Mouse (Mus musculus) limb, embryonic 12.5 days (tissue): ENCODE data around the gene E2f3. TPM values are rescaled to one million over a fixed set of nuclear protein-coding genes. Genes with fewer than 3 reads are reported as not detected.
A peak's percentile ranks its signal among the peaks of the same experiment; 100 is the strongest.

Experiments used
- ATAC-seq: fragments of 200-750 bp; cut with Nextera tagmentation; 2 replicates; pipeline ENCODE4 v1.8.0; 2017; ENCODE audit warnings: low read depth, moderate TSS enrichment; ENCODE audit not compliant: insufficient number of reproducible peaks, insufficient read depth, low FRiP score, low TSS enrichment
- H3K27ac ChIP-seq: fragments of 300-500 bp; sonication (generic); 2 replicates; pipeline ENCODE4 v1.5.1; 2016; ENCODE audit warnings: mild to moderate bottlenecking, moderate library complexity
- H3K27me3 ChIP-seq: fragments of 300-500 bp; sonication (generic); 2 replicates; pipeline ENCODE4 v1.6.1; 2016; ENCODE audit warnings: mild to moderate bottlenecking, moderate library complexity
- H3K36me3 ChIP-seq: fragments of 300-500 bp; sonication (generic); 2 replicates; pipeline ENCODE4 v1.6.1; 2016; ENCODE audit warnings: mild to moderate bottlenecking, moderate library complexity
- H3K4me1 ChIP-seq: fragments of 300-500 bp; sonication (generic); replicated peaks from 2 replicates; pipeline ENCODE4 v1.6.1; 2016
- H3K4me2 ChIP-seq: fragments of 300-500 bp; sonication (generic); 2 replicates; pipeline ENCODE4 v1.6.1; 2016; ENCODE audit warnings: mild to moderate bottlenecking, moderate library complexity
- H3K4me3 ChIP-seq: fragments of 300-500 bp; sonication (generic); replicated peaks from 2 replicates; pipeline ENCODE4 v1.5.1; 2016; ENCODE audit warnings: mild to moderate bottlenecking
- H3K9ac ChIP-seq: fragments of 300-500 bp; sonication (generic); replicated peaks from 2 replicates; pipeline ENCODE4 v1.6.1; 2016; ENCODE audit warnings: mild to moderate bottlenecking, moderate library complexity
- H3K9me3 ChIP-seq: fragments of 300-500 bp; sonication (generic); 2 replicates; pipeline ENCODE4 v1.6.1; 2016; ENCODE audit warnings: mild to moderate bottlenecking, moderate library complexity
- WGBS: fragments of 180-500 bp; shearing (Covaris S2); methylation state at CpG from one replicate; pipeline ENCODE4 v1.1.7; 2016; 5-methylcytosine and 5-hydroxymethylcytosine counted together
- polyA plus RNA-seq: library from polyadenylated mRNA; unstranded; fragments of >200 nt; fragmentation: Nextera tagmentation; extraction: Ambion mirVana; gene quantifications from 2 replicates; pipeline ENCODE4 v1.2.1, GENCODE M21; 2016

E2f3 gene
- polyA plus RNA-seq, 1 experiment from 2014 or later = 22.5 TPM

DNA sequence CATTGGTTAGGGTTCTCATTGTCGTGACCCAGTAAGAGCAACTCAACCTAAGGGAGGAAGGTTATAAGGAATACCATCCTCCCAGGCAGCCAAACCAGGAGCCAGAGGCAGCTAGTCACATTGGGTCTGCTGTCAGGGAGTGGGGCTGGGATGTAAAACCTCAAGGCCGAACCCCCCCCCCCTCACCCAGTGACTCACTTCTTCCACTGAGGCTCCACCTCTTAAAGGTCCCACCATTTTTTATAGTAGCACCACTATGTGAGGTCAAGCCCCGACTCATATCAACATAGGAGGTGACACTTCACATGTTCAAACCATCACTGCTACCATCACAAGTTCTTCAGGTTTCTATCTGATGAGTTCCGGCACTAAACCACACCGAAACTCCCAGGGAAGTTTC is 19.0 kb upstream of the E2f3 start:
- no peaks in the 10 kb centered on the region for H3K27me3 ChIP-seq
- H3K36me3 ChIP-seq = no peaks in the 10 kb centered on the region
- 86% methylated on average over 5 of the region's 5 CpGs for WGBS
- no peak overlapping the region for H3K4me2 ChIP-seq
- peaks cover 4% of the 10 kb centered on the region for H3K4me1 ChIP-seq
- no peaks in the 10 kb centered on the region for H3K9me3 ChIP-seq
- H3K4me3 ChIP-seq = no peak overlapping the region
- no peak for ATAC-seq
- H3K9ac ChIP-seq = no peak overlapping the region
- no peak overlapping the region for H3K27ac ChIP-seq

DNA sequence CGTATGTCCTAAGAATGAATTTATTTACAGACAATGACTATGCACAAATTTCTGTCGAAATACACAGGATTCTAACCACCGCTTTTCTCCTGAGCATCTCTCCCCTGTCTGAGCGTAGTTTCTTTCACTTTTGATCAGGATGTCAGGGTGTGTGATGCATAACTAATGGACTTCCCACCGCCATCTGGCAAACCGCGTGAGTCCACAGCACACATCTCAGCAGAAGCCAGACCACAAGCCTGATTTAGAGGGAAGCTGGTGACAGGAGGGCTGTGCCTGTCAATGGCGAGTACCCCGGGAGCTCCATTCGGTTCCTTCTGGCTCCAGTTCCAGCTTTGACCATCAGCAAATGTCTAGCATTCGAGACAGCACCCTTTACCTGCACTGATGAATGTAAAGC is 17.3 kb upstream of the E2f3 start:
- H3K4me2 ChIP-seq = no peak overlapping the region
- H3K27me3 ChIP-seq = no peaks in the 10 kb centered on the region
- no peak overlapping the region for H3K27ac ChIP-seq
- no peaks in the 10 kb centered on the region for H3K36me3 ChIP-seq
- ATAC-seq = no peak
- H3K4me3 ChIP-seq = no peak overlapping the region
- H3K9me3 ChIP-seq = no peaks in the 10 kb centered on the region
- no peak overlapping the region for H3K9ac ChIP-seq
- WGBS = 69% methylated on average over 11 of the region's 11 CpGs
- H3K4me1 ChIP-seq = peaks cover 4% of the 10 kb centered on the region

DNA sequence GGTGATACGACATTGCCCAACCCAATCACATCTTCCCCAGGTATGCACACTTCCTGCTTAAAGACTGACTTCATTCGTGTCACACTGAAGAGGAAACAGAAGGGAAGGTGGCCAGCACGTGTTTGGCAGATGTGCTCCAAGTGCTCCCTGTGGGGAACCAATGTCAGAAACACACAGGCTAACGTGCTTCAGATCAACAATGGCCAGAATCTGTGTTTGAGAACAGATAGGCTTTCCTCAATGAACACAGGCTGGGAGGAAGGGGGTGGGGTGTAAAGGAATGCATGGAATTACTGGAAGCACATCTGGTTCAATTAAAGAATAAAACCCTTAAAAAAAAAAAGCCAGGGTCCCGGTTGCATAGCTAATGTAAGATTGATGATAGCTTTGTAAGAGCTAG is 15.2 kb upstream of the E2f3 start:
- H3K27ac ChIP-seq = no peak overlapping the region
- H3K36me3 ChIP-seq = no peaks in the 10 kb centered on the region
- no peak overlapping the region for H3K4me3 ChIP-seq
- H3K4me1 ChIP-seq = peaks cover 4% of the 10 kb centered on the region
- H3K9me3 ChIP-seq = no peaks in the 10 kb centered on the region
- H3K9ac ChIP-seq = no peak overlapping the region
- peak; percentile 76 for ATAC-seq
- WGBS = 26% methylated on average over 5 of the region's 5 CpGs
- no peak overlapping the region for H3K4me2 ChIP-seq
- H3K27me3 ChIP-seq = no peaks in the 10 kb centered on the region

DNA sequence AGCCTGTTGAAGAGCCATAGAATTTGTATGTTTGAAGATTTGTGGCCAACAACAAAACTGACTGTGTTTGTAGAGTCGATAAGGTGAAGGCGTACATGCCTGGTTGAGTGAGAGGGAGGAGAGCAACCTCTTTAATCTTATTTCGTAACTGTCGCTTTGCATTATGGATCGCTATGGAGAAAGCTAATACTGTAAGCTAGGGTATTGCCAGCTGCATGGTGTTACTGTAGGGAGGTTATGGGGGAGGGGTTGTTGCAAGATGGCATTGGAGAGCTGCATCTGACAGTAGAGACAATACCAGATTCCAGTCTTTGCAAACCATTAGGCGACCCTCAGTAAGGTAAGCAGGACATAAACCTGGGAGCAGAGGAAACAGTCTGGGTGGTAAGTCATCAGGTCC is 2.1 kb upstream of the E2f3 start:
- H3K27ac ChIP-seq = no peak overlapping the region
- no peak overlapping the region for H3K4me3 ChIP-seq
- 92% methylated on average over 6 of the region's 6 CpGs for WGBS
- H3K4me2 ChIP-seq = no peak overlapping the region
- H3K36me3 ChIP-seq = no peaks in the 10 kb centered on the region
- peaks cover 9% of the 10 kb centered on the region for H3K4me1 ChIP-seq
- no peak overlapping the region for H3K9ac ChIP-seq
- ATAC-seq = no peak
- no peaks in the 10 kb centered on the region for H3K27me3 ChIP-seq
- no peaks in the 10 kb centered on the region for H3K9me3 ChIP-seq

DNA sequence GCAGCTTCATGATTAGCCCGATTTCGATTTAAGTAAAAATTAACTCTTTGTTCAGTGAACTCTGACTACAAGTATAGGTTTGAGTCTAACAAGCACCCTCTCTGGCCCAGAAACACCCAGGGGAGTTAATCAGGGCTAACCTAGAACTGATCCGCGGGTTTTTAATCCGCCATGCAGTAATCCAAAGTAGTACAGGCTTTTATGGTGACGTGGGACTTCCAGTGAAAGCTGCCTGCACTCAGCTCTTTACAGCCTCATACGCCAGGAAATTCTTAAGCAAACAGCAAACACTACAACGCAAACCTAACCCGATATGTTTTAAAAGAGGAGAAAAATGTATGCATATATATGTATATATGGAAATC is 875 bp upstream of the E2f3 start:
- Histone ChIP-seq H3K9me3 (no peaks in the 10 kb centered on the region), H3K4me2 (peak overlapping the region; percentile 59), H3K27ac (peak overlapping the region; percentile 45; the same call in 1 of the 2 replicates), H3K9ac (peak overlapping the region; percentile 27), H3K4me1 (peaks cover 18% of the 10 kb centered on the region), H3K27me3 (no peaks in the 10 kb centered on the region), H3K4me3 (peak overlapping the region; percentile 38), H3K36me3 (no peaks in the 10 kb centered on the region)
- no peak for ATAC-seq
- WGBS = 16% methylated on average over 9 of the region's 9 CpGs

DNA sequence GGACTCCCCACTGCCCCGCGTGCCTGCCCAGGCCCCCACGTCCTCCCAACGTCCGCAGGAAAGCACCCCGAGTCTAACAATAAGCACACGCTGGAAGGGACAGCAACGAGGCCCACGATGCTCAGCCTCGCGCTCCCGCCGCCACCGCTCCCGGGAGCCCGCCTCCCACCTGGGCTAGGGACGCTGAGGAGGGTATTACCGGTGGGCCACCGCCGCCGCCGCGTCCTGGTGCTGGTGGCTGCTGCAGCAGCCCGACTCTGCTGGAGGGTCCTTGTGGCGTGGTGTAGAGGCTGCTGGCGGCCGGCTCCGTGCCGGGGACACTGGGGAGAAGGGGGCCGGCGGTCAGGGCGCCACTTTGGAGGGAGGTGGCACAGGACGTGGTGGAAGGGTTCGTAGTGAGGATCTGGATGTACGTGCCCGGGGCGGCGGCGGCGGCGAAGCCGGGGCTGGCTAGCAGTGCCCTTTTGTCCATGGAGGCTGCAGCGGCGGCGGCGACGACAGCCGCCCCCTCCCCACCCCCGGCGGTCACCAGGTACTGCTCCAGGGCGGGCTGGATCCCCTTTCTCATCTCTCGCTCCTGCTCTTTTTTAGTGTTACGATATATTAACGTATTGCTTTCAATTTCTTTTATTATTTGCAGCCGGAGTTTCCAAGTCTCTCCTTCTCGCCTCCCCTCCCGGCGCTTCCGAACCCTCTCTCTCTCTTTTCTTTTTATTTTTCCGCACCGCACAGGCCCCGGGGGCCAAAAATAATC is 585 bp downstream of the E2f3 start:
- H3K9ac ChIP-seq = peak overlapping the region; percentile 99
- peaks cover 23% of the 10 kb centered on the region for H3K4me1 ChIP-seq
- H3K9me3 ChIP-seq = no peaks in the 10 kb centered on the region
- no peaks in the 10 kb centered on the region for H3K36me3 ChIP-seq
- H3K4me2 ChIP-seq = peak overlapping the region; percentile 76
- under 1% methylated on average over 60 of the region's 62 CpGs for WGBS
- no peaks in the 10 kb centered on the region for H3K27me3 ChIP-seq
- no peak for ATAC-seq
- H3K27ac ChIP-seq = peak overlapping the region; percentile 99
- peak overlapping the region; percentile 93 for H3K4me3 ChIP-seq

DNA sequence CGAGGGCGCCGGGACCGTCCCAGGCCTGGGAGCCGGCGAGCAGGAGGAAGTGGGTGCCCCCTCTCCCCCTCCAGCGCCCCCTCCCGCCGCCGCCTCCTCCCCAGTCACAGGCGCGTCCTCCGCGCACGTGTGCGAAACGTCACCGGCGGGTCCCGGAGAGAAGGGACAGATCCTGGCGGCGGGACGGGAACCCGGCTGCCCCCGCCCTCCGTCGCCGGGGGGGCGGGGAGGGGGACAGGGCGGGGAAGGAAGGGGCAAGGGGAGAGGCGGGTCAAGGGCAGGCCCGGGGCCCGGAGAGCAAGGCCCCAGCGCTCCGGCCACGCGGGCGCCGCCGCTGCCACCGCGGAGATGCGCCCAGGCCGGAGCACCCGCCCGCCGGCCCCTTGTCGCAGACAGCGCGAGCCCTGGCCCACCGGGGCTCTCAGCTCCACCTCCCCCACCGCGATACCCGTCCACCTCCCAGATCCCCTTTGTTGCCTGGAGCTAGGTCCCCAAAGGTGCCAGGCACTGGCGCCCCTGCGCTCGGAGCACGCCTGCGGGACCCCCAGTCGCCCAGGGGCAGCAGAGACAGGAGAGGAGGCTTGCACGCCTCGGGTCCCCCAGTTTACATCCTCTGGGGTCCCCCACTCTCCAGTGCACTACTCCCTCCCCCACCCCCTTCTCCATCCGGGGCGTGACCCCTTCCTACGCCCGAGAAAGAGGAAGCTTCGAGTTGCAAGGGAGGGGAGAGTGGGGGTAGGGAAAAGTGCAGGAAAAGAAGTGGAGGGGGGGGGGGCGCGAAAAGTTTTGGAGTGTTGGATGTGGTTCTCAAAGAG is 1.4 kb downstream of the E2f3 start:
- Histone ChIP-seq H3K27me3 (no peaks in the 10 kb centered on the region), H3K9me3 (no peaks in the 10 kb centered on the region), H3K9ac (peak overlapping the region; percentile 99), H3K4me3 (peak overlapping the region; percentile 93), H3K36me3 (no peaks in the 10 kb centered on the region), H3K4me1 (peaks cover 29% of the 10 kb centered on the region), H3K4me2 (peak overlapping the region; percentile 76), H3K27ac (peak overlapping the region; percentile 99)
- under 1% methylated on average over 45 of the region's 69 CpGs for WGBS
- 0 out of 2 replicates have a peak, but pooled peaks have one; percentile 1 for ATAC-seq

DNA sequence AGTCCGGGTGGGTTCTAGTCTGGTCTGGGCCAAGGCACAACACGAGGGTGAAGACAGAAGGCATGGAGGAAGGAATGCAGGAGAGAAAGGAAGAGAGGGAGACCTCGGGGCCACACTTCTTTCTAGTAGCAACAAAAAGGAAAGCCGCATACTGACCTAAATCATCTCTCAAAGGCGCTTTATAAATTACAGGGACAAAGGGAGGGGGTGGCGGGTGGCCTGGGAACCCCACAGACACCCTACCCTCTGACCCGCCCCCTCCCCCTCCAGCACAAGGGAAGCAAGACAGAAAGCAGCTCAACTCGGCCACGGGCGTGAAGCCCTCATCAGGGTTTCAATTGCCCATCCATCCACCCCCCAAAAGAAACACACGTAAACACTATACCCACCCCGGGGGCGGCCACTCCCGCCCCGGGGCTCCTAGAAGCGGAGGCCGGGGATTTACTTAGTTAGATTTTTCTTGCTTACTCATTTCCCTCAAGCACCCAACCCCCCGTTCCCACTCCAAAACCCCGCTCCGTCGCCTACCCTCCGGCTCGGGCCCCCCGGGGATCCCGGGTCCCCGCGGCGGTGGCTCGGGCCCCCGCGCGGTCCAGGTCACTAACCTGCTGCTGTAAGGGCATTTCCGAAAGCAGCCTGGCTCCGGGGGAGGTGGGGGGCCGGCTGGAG is 2.2 kb downstream of the E2f3 start:
- H3K4me3 ChIP-seq = peak overlapping the region; percentile 93
- H3K9me3 ChIP-seq = no peaks in the 10 kb centered on the region
- peak overlapping the region; percentile 99 for H3K27ac ChIP-seq
- no peak for ATAC-seq
- H3K36me3 ChIP-seq = peaks cover 4% of the 10 kb centered on the region; the same call in 1 of the 2 replicates
- peak overlapping the region; percentile 99 for H3K9ac ChIP-seq
- no peaks in the 10 kb centered on the region for H3K27me3 ChIP-seq
- H3K4me1 ChIP-seq = peaks cover 35% of the 10 kb centered on the region
- peak overlapping the region; percentile 76 for H3K4me2 ChIP-seq
- WGBS = 2% methylated on average over 34 of the region's 35 CpGs

DNA sequence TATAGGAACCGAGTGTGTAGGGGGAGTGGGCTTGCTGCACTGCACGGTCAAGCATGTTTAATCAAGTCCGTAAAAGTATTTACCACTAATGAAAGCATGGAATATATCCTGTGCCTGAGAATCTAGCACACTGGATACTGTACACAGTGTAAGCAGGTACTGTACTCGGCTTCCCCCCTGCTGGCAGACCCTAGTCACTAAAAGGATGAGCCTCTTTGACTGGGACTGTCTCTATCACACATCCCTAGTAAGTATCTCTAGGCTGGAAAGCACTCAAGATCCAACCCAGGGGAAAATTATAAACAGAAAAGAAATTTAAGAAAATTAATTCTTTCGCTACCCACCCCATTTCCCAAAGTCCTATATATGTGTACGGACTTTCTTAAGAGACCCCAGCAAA is 2.8 kb downstream of the E2f3 start:
- ATAC-seq = no peak
- Histone ChIP-seq H3K27ac (peak overlapping the region; percentile 99; the same call in 1 of the 2 replicates), H3K9ac (peak overlapping the region; percentile 99), H3K4me1 (peaks cover 35% of the 10 kb centered on the region), H3K4me3 (peak overlapping the region; percentile 93), H3K36me3 (peaks cover 10% of the 10 kb centered on the region; the same call in 1 of the 2 replicates), H3K9me3 (no peaks in the 10 kb centered on the region), H3K27me3 (no peaks in the 10 kb centered on the region), H3K4me2 (peak overlapping the region; percentile 76)
- 31% methylated on average over 6 of the region's 6 CpGs for WGBS

DNA sequence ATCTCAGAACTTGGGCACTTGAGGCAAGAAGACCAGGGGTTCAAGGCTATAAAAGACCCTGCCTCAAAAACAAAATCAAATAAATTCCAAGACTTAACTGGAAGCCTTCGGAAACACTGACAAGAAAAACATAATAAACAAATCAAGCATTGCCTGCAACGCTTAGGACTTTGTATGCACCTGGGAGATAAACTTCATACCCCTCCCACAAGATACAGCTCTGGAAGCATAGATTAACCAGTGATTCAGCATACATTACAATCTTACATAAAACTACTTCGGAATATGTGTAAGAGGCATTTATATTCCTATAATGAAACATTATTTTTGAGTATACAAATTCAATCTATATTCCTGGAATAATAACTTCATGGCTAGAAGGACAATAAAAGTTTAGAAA is 3.5 kb downstream of the E2f3 start:
- no peak for ATAC-seq
- WGBS = 58% methylated on average over 3 of the region's 3 CpGs
- peaks cover 17% of the 10 kb centered on the region; the same call in 1 of the 2 replicates for H3K36me3 ChIP-seq
- H3K4me1 ChIP-seq = peaks cover 35% of the 10 kb centered on the region
- no peak overlapping the region for H3K27ac ChIP-seq
- H3K9ac ChIP-seq = no peak overlapping the region
- H3K4me3 ChIP-seq = no peak overlapping the region
- no peaks in the 10 kb centered on the region for H3K27me3 ChIP-seq
- H3K9me3 ChIP-seq = no peaks in the 10 kb centered on the region
- H3K4me2 ChIP-seq = peak overlapping the region; percentile 39

DNA sequence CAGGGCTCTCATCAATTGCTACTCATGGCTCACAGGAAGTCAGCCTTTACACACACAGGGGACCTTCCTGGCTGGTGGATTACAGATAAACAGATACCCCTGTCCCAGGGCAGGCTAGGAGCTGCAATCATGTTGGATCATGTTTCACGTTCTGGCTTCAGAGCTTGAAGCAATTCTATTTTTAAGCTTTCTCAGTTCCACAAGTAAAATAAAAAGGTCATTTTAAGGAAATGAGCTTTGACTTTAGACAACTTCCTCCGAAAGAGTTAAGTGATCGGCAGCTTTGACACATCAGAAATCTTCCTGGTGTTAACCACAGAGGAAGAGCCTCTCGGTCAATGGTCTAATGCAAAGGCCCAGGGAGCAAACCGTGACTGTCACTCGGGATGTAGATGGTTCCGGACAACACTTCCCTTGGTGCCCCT is 6.7 kb downstream of the E2f3 start:
- H3K36me3 ChIP-seq = peaks cover 27% of the 10 kb centered on the region; the same call in 1 of the 2 replicates
- H3K4me3 ChIP-seq = no peak overlapping the region
- H3K27me3 ChIP-seq = no peaks in the 10 kb centered on the region
- no peaks in the 10 kb centered on the region for H3K9me3 ChIP-seq
- H3K27ac ChIP-seq = no peak overlapping the region; the same call in 1 of the 2 replicates
- H3K4me2 ChIP-seq = no peak overlapping the region
- H3K9ac ChIP-seq = no peak overlapping the region
- WGBS = 84% methylated on average over 7 of the region's 7 CpGs
- peaks cover 28% of the 10 kb centered on the region for H3K4me1 ChIP-seq
- ATAC-seq = no peak
